Mouse (Mus musculus) testis, postnatal 14 days (tissue): ENCODE results near the gene Pde4b.

ENCODE experiments used
- DNase-seq: peaks from one replicate; pipeline ENCODE4 v3.0.0; 2021; ENCODE audit warnings: low spot score

Pde4b gene

DNA sequence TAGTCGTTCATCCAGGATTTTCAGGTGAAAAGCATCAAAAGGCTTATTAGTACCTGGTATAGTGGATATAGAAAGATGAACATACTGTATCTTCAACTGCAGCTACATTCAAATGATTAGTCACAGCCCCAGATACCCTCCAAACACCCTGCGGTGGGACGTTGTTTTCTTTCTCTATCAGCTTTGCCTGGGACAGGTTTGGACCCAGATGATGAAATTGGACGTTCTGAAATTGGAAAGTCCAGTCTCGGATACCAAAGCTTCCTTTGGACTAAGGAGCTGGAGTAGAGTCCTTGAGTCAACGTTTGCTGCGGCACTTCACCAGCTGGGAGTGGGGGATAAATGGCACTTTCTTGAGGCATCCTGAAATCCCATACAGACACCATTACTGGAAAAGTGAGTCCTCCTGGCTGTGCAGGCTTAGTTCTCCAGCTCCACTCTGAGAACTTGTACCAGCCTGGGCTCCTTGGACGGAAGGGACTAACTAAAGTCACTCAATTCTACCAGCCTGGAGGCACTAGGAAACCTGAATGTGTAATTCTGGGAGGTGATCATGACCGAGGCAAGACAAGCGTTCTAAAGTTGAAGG, 487.4 kb downstream of the Pde4b start:
- no peak for DNase-seq

- DNase-seq = no peak
These were observed 488.8 kb downstream of the Pde4b start for GRCm38 (mm10) chr4:102576109-102576508.

- DNase-seq = no peak
These were observed 490.3 kb downstream of the Pde4b start for GRCm38 (mm10) chr4:102577636-102578035.

DNA sequence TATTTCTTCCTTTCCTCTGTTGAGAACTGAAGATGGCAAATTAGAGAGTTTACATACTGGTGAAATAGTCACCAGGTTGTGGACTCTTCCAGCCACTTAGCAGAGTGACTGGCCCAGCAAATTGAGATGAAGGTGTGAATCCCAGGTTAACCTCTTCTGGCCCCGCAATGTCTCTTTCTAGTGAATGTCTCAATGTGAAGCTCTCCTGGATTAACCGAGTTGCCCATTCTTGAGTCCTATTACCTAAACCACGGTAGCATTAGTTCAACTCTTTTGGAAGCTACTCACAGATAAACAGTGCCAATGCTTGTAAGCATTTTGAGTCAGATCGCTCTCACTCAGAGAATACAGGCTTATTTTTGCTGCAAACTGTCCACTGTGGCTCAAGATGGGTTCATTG, 491.7 kb downstream of the Pde4b start:
- no peak for DNase-seq

- no peak for DNase-seq
These were observed 492.4 kb downstream of the Pde4b start for GRCm38 (mm10) chr4:102579746-102580145.

DNA sequence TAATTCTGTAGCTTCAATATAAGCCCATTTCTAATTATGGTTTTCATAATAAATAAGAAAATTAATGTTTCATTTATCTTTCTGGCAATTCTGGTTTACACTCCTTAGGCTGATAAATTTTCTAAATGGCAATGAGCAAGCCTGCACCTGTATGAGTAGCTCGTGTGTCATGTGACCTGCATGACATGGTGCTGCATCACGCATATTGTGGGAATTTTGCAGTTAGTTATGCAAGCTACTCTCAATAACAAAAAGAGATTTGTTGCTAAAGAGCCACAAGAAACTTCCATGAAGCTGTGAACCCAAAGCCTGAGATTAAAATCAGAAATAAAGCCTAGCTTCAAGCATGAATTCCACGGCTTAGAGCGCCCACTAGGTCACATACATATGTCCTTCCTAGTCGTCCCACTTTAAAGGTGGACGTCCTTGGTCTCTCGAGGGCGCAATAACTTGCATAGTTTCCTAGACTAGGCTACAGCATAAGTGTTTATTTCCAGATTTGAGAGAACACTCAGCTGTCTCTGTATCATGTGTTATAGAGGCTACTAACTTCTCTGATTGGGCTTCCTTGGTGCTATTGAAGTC, 494.9 kb downstream of the Pde4b start:
- no peak for DNase-seq

GRCm38 (mm10) chr4:102582963-102583362, 495.6 kb downstream of the Pde4b start:
- no peak for DNase-seq

DNA sequence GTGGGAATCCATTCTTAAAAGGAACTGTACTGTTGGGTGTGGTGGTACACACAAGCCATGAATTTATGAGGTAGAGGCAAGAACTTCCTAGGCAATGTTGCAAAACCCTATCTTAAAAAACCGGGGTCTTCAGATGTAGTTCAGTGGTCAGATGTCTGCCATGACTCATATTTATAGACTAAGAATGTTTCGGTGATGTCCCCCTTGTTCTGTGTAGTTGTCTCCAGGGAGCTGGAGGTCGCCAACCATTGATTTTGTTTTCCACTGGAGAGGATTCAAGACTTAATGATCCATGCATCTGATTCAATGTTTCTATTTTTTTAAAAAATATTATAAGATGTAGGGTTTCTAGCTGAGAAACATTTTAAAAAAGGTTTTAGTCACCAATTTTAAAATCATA, 496.1 kb downstream of the Pde4b start:
- no peak for DNase-seq

GRCm38 (mm10) chr4:102584601-102585265, 497.4 kb downstream of the Pde4b start:
- peak; percentile 16 for DNase-seq

DNA sequence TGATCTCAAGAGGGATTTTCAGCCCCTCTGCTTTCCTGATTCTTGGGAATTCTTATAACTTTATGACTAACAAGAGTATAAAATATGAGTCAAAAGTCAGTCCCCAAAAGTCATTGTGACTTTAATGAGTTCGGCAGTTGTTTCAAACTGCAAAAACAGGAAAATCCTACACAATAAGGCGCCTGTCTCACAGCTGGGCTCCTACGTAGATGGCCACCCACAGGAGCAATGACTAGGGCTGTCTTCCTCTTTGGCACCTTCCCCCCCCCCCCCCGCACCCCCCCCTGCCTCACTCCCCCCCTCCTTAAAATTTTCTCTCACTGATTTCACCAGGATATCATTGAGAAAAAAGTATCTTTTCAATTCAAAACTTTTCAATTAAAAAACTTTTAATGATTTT, 498.2 kb downstream of the Pde4b start:
- DNase-seq = no peak

GRCm38 (mm10) chr4:102586787-102587186, 499.4 kb downstream of the Pde4b start:
- DNase-seq = no peak

DNA sequence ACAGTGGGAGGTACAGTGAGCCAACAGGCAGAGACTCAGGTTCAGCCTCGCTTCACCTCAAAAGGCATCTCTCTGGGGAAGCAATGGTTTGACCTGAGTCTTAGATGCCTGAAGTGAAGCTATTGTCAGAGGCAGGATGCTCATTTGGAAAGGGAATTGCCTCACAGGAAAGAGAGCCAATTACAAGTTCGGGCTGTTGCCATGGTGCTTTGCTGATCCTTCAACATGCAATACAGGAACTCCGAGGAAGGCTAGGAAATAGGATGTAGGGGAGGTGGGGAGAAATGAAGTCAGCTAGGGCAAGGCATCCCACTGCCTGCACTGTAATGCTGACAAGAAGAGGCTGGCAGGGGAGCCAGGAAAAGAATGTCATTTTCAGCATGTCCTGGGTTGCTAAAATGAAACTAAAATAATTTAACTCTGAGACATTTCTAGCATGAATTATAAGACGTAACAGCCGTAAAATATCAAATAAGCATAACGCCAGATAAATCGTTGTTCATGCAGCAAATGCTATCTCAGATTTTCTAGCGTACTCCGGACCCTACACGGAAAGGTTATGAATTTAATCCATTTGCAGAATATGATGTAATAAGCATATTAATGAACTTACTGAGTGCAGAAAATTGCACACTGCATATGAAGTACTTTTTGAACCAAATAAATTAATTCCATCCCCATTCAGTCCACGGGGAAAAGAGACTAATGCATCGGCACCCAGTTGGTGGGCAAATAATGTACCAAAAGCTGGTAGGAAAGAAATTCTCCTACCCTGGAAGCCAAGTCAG, 501.5 kb downstream of the Pde4b start:
- no peak for DNase-seq

DNA sequence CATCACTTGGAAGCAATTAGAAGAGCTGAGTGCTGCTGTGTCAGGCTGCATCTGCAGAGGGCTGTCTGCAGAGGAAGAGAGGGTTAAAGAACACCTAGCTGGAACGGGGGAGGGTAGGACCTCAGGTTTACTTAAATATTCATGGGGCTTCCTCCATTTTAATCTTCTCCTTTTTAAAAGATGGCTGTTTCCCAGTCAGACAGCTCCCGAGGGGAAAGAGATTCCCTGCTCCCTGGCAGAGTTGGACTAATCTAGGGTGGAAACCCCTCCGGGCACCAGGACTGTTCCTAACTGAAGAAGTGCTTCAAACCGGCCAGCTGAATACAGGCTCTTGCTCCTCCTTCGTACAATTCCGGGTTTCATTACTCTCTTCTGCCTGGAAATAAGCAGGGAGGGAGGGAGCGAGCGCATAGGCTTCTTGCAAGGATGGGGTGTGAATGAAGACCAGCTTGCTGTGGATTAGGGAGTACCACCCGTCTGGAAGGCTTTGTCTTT, 502.2 kb downstream of the Pde4b start:
- DNase-seq = no peak

- DNase-seq = peak; percentile 79
These were observed 504.5 kb downstream of the Pde4b start for GRCm38 (mm10) chr4:102591798-102592197.

GRCm38 (mm10) chr4:102592541-102592940, 505.2 kb downstream of the Pde4b start:
- no peak for DNase-seq

GRCm38 (mm10) chr4:102593631-102594030, 506.3 kb downstream of the Pde4b start:
- DNase-seq = no peak

DNA sequence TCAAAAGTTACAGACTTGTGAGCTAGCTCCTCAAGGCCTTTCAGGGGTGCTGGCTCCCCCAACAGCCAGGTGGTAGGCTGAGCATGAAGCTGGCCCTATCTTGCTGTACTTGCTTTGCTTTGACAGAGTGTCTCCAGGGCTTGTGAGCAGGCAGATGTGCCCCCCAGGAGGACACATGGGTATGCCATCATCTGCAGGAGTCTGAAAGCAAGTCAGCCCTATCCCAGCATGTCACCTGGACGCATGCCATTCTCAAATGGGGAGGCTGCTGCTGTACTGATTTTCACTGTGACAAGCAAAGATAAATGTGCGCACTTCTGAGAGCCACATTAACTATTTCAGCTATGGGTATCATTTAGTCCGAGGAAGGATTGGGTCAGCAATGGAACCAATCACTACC, 507.2 kb downstream of the Pde4b start:
- DNase-seq = no peak

DNA sequence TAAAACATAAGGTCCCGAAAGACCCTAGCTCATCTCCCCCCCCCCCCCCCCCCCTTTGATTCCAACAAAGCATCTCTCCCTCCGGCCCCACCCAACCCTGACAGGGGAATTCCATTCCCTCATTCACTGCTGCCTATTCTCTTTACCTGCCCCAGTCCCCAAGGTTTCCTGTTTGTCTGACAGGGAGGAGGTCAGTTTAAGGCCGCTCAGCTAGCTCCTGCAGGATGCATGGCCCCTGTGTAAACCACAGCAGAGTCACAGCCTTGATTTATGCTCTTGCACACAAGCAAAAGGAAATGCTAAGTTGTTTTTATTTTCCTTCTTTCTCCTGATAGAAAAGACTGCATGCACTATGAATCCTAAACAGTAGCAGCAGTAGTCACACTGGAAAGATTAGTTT, 516.6 kb downstream of the Pde4b start:
- DNase-seq = no peak

- no peak for DNase-seq
These were observed 517.9 kb downstream of the Pde4b start for GRCm38 (mm10) chr4:102605231-102605630.

GRCm38 (mm10) chr4:102605722-102606341, 518.5 kb downstream of the Pde4b start:
- no peak for DNase-seq

DNA sequence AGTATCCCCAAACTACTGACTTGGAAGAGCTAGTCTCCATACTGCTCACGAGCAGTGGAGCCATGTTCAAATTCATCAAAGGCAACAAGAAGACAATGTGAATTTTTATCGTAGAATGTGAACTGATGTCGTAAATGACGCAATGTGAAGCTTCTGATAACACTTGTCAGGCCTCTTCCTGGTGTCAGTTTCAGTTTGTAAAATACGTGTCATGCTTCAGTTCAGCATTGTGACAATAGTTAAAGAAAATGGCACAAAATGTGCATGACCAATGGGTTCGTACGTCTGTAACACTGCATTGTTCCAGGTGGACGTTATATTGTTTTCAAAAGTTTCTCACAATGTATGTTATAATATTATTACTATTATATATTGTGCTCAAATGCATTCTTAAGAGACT, 519.5 kb downstream of the Pde4b start:
- no peak for DNase-seq

GRCm38 (mm10) chr4:102607744-102608416, 520.5 kb downstream of the Pde4b start:
- no peak for DNase-seq
